Mouse (Mus musculus) forebrain, embryonic 14.5 days (tissue): Measurements from ENCODE around the gene 1700012B07Rik. TPM values are rescaled to one million over a fixed set of nuclear protein-coding genes. Genes with fewer than 3 reads are reported as not detected.

Experiments
- ATAC-seq: fragments of 200-750 bp; cut with Nextera tagmentation; 2 replicates; pipeline ENCODE4 v1.8.0; 2017; ENCODE audit warnings: mild to moderate bottlenecking, moderate library complexity
- DNase-seq: peaks from one replicate; pipeline ENCODE4 v3.0.0-alpha.2; 2015; ENCODE audit warnings: low spot score
- H3K27ac ChIP-seq: fragments of 300-500 bp; sonication (generic); 2 replicates; pipeline ENCODE4 v1.5.1; 2014; ENCODE audit warnings: low read depth, mild to moderate bottlenecking, control low read depth, low read length, moderate library complexity
- H3K27me3 ChIP-seq: fragments of 300-500 bp; sonication (generic); replicated peaks from 2 replicates; pipeline ENCODE4 v1.6.1; 2014; ENCODE audit warnings: low read length, control low read depth, mixed read lengths; ENCODE audit not compliant: control insufficient read depth, insufficient read depth
- H3K36me3 ChIP-seq: fragments of 300-500 bp; sonication (generic); 2 replicates; pipeline ENCODE4 v1.6.1; 2014; ENCODE audit warnings: low read length, control low read depth; ENCODE audit not compliant: control insufficient read depth, insufficient read depth
- H3K4me1 ChIP-seq: fragments of 300-500 bp; sonication (generic); 2 replicates; pipeline ENCODE4 v1.6.1; 2014; ENCODE audit warnings: antibody characterized with exemption, low read length, control low read depth; ENCODE audit not compliant: control insufficient read depth, insufficient read depth
- H3K4me2 ChIP-seq: fragments of 300-500 bp; sonication (generic); 2 replicates; pipeline ENCODE4 v1.6.1; 2014; ENCODE audit warnings: mild to moderate bottlenecking, control low read depth, low read length
- H3K4me3 ChIP-seq: fragments of 300-500 bp; sonication (generic); 2 replicates; pipeline ENCODE4 v1.5.1; 2014; ENCODE audit warnings: low read depth, low read length, control low read depth
- H3K9ac ChIP-seq: fragments of 300-500 bp; sonication (generic); 2 replicates; pipeline ENCODE4 v1.6.1; 2014; ENCODE audit warnings: mild to moderate bottlenecking, low read length, control low read depth, moderate library complexity
- H3K9me3 ChIP-seq: fragments of 300-500 bp; sonication (generic); replicated peaks from 2 replicates; pipeline ENCODE4 v1.6.1; 2016; ENCODE audit warnings: low read length, control low read depth, mixed read lengths; ENCODE audit not compliant: control insufficient read depth
- WGBS: fragments of 180-500 bp; shearing (Covaris S2); extraction: QIAGEN DNeasy Blood & Tissue Kit; methylation state at CpG from one replicate; pipeline ENCODE4 v1.1.7; 2014; 5-methylcytosine and 5-hydroxymethylcytosine counted together
- polyA plus RNA-seq: library from polyadenylated mRNA; unstranded; fragments of >200 nt; fragmentation: Nextera tagmentation; extraction: Ambion mirVana; gene quantifications from 2 replicates; pipeline ENCODE4 v1.2.1, GENCODE M21; 2014

1700012B07Rik gene
- polyA plus RNA-seq, 1 experiment from 2014 or later: not detected

DNA sequence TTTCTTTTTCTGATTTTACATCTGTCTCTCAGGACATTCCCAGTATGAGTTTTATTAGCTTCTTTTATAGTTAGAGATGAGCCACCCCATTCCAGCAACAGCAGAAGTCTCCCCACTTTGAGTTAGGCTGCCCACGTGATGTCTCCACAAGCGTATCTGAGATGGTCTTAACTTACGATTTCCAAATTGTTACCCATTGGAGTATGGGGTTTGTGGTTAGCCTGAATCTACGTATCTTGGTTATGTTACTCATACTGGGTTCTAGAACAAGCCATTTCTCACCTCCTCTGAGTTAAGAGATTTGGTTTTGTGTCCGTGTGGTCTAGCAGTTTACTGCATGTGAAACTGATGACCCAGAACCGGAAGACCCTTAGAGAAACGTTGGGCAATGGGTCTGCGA, 37.6 kb downstream of the 1700012B07Rik start:
- no peak overlapping the region for H3K4me3 ChIP-seq
- H3K36me3 ChIP-seq: no peaks in the 10 kb centered on the region
- no peak overlapping the region for H3K27ac ChIP-seq
- no peaks in the 10 kb centered on the region for H3K27me3 ChIP-seq
- H3K4me2 ChIP-seq: no peak overlapping the region
- no peaks in the 10 kb centered on the region for H3K4me1 ChIP-seq
- H3K9me3 ChIP-seq: no peaks in the 10 kb centered on the region
- ATAC-seq (no peak), DNase-seq (no peak)
- WGBS: 92% methylated on average over 8 of the region's 8 CpGs
- H3K9ac ChIP-seq: no peak overlapping the region

DNA sequence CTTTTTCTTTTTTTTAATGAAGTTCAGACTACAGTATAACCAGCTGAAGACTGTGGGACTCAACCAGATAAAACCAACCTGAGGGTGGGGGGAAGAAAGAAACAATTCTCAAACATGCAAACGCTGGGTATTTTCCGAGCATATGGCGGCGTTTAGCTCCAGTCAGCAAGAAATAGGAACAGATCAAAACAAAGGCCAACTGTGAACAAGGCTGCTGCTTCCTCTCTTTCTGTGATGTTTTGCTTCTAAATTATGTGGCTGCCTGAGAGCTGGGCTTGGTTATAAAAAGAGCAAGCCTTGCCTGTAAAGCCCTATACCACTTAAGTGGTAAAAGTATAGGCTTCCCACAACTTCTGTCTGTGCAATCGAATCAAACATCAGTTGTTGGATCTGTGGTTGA, 42.5 kb downstream of the 1700012B07Rik start:
- WGBS: 77% methylated on average over 5 of the region's 5 CpGs
- Histone ChIP-seq H3K9ac (no peak overlapping the region), H3K27ac (no peak overlapping the region), H3K4me2 (no peak overlapping the region), H3K9me3 (no peaks in the 10 kb centered on the region), H3K36me3 (no peaks in the 10 kb centered on the region), H3K4me3 (no peak overlapping the region), H3K27me3 (no peaks in the 10 kb centered on the region), H3K4me1 (no peaks in the 10 kb centered on the region; the same call in 1 of the 2 replicates)
- no peak for ATAC-seq
- peak; percentile 42 for DNase-seq

DNA sequence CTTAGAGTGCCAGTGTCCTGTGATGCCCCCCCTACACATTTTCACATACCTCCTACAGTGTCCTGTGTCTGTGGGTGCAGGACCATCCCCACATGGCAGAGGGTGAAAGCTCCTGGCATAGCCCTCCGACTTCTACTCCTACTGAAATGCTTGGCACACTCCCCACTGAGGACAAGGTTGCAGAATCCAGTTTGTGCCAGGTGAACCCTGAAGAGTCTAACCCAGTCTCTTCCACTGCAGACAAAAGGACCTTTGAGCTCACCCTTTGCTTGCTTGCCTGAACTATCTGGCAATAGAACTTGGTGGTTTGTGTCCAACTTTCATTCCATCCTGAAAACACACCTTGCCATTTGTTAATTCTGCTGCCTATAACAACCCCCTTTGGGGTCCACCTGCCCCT, 56.5 kb downstream of the 1700012B07Rik start:
- WGBS: 83% methylated on average over 1 of the region's 1 CpGs
- H3K27me3 ChIP-seq: no peaks in the 10 kb centered on the region
- H3K9ac ChIP-seq: no peak overlapping the region
- H3K27ac ChIP-seq: no peak overlapping the region
- no peaks in the 10 kb centered on the region for H3K9me3 ChIP-seq
- no peaks in the 10 kb centered on the region for H3K4me1 ChIP-seq
- ATAC-seq (no peak), DNase-seq (no peak)
- H3K36me3 ChIP-seq: no peaks in the 10 kb centered on the region
- H3K4me2 ChIP-seq: no peak overlapping the region
- no peak overlapping the region for H3K4me3 ChIP-seq

DNA sequence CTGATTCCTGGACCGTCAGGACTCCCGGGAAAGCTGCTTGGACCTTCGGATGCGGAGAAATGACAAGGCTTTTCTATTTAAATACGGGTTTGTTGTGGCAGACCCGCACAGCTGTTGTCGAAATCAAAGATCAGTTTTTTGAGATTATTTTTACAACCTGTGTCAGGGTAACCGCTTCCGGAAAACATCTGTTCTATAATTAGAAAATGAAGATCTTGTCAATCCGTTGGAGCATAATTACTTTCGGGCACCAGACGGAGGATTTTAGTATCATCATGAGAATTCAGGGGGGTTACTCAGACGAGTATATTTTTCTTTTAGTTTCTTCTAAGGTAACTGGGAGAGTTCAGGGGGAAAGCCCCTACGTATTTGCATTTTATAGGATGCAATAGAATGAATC, 57.7 kb downstream of the 1700012B07Rik start:
- H3K4me2 ChIP-seq: no peak overlapping the region

DNA sequence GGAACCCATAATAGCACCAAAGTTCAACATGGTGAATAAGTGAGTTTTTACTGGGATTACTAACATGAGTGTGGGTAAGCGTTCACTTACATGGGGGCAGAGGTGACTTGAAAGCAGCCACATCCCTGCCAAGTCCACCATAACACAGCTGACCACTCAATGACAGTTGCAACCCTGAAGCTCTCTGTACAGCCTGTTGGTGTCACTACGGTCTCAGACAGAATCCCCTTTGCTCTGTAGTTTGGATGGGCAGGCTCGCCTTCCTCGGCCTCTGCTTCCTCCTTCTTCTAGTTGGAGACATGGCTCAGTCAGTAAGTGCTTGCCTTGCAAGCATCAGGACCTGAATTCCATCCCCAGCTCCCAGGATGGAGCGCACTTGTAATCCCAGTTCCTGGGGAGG, 58.8 kb downstream of the 1700012B07Rik start:
- Histone ChIP-seq H3K27me3 (no peaks in the 10 kb centered on the region), H3K4me1 (no peaks in the 10 kb centered on the region), H3K9me3 (no peaks in the 10 kb centered on the region), H3K27ac (no peak overlapping the region), H3K36me3 (no peaks in the 10 kb centered on the region), H3K9ac (no peak overlapping the region), H3K4me2 (no peak overlapping the region), H3K4me3 (no peak overlapping the region)
- no peak for DNase-seq
- WGBS: 88% methylated on average over 5 of the region's 5 CpGs
- no peak for ATAC-seq

More for the DNA sequence above, 57.7 kb downstream of the 1700012B07Rik start:
- Histone ChIP-seq H3K9me3 (no peaks in the 10 kb centered on the region), H3K4me3 (no peak overlapping the region), H3K36me3 (no peaks in the 10 kb centered on the region), H3K27ac (no peak overlapping the region), H3K4me1 (no peaks in the 10 kb centered on the region), H3K27me3 (no peaks in the 10 kb centered on the region), H3K9ac (no peak overlapping the region)
- ATAC-seq: no peak
- 87% methylated on average over 14 of the region's 14 CpGs for WGBS
- no peak for DNase-seq

DNA sequence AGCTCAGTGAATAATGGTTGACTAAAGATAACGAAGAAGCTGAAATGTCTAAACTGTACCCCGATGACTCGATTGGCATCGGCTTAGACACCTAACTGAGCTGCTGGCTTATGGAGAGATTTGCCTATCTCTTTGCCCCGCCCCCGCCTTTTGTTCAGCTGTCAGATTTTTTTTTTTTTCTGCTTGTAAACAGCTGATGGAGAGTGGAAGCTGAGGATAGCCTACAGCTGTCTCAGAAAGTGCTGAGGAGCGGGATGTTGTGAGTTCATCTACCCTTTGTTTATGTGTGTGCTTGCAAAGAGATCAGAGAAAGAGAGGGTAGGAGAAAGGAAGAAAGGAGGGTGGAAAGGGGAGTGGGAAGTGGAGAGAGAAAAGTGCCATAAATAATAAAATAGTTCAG, 67.8 kb downstream of the 1700012B07Rik start:
- Histone ChIP-seq H3K36me3 (no peaks in the 10 kb centered on the region), H3K4me2 (no peak overlapping the region), H3K4me1 (no peaks in the 10 kb centered on the region), H3K27ac (no peak overlapping the region), H3K27me3 (no peaks in the 10 kb centered on the region), H3K9ac (no peak overlapping the region), H3K9me3 (no peaks in the 10 kb centered on the region), H3K4me3 (no peak overlapping the region)
- no peak for ATAC-seq
- no peak for DNase-seq
- 84% methylated on average over 7 of the region's 7 CpGs for WGBS

DNA sequence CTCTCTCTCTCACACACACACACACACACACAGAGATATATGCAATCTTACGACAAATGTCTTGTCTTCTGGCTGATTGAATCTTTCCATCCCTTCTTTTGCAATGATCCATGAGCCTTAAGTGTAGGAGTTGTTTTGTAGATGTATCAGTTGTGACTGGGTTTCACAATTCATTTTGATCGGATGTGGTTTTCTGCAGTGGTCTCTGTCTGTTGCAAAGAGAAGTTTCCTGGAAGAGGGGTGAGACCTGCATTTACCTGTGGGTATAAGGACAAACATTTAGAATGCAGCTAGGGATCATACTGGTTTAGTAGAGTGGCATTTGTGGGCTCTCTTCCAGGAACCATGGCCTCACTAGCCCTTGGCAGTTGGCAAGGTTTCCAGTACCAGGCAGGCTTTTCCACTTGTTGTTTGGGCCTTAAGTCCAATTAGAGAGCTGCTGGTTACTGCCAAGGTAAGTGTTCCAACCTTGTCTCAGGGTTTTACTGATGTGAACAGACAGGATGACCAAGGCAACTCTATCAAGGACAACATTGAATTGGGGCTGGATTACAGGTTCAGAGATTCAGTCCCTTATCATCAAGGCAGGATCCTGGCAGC, 69.1 kb downstream of the 1700012B07Rik start:
- Histone ChIP-seq H3K4me3 (no peak overlapping the region), H3K27me3 (no peaks in the 10 kb centered on the region), H3K4me2 (no peak overlapping the region), H3K27ac (no peak overlapping the region), H3K4me1 (no peaks in the 10 kb centered on the region), H3K36me3 (no peaks in the 10 kb centered on the region), H3K9ac (no peak overlapping the region), H3K9me3 (no peaks in the 10 kb centered on the region)
- WGBS: 96% methylated on average over 2 of the region's 2 CpGs
- ATAC-seq: no peak
- no peak for DNase-seq

DNA sequence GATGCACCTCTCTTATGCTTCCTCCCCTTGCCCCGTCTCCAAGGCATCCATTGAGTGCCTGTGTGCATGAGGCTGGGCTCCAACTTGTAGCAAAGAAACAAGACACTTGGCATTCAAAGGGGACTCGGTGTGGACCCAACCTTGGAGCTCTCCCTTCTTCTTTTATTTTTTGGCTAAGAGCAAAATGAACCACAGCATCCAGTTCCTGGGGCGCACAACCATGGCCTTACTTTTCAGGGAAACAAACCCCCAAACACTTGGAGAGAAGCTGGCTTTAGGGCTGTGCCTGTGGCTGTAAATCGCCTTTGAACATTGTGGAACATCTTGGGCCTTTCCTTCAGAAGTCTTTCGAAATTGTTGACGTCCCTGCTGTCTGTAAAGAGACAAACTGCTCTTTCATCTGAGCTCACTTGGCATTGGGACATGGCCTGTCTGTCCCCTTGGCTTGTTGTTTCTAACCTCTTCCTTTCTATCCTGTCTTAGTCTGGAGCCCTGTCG, 73.7 kb downstream of the 1700012B07Rik start:
- H3K9ac ChIP-seq: no peak overlapping the region
- no peak overlapping the region for H3K27ac ChIP-seq
- H3K9me3 ChIP-seq: no peaks in the 10 kb centered on the region
- H3K4me2 ChIP-seq: no peak overlapping the region
- ATAC-seq (no peak), DNase-seq (no peak)
- no peak overlapping the region for H3K4me3 ChIP-seq
- H3K36me3 ChIP-seq: no peaks in the 10 kb centered on the region
- no peaks in the 10 kb centered on the region for H3K4me1 ChIP-seq
- 80% methylated on average over 7 of the region's 7 CpGs for WGBS
- H3K27me3 ChIP-seq: no peaks in the 10 kb centered on the region

DNA sequence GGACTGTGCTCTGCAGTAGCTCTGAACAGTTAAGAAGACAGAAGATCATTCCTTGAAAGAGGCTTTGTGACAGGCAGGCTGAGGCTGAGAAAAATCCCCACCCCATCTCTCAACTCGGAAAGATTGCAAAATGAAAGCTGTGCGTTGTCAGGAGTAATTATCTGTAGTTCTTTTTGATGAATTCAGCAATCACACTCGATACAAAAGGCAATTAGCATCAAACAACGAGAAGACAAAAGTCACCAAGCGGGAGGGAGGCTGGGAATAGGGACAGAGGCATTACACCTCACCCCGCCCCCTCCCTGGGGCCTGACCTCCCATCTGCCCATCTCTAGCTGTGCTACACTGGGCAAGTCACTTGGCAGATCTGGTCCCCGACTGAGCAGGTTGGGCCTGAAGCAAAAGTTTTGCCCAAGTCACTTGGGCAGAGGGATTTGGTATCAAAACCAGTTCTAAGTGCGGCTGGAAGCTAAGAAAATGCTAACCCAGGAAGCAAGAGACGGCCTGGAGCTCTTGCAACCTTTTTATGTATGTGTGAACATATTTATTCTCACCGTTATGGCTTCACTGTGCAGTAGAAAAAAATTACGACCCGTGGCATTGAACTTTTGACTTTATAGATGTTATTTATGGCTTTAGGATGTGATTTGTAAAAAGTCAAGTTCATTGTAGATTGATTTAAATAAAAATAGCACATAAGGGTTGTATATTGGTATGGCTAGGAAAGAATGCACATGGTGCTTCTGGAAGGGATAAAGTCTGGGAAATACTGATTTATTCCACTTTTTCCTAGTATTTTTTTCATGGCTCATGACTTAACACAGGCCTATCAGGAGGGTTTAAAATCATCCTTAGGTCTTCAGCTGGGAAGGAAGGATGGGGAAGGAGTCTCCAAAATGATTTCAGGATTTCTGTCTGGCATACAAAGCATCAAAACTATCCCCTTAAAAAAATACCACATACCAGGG, 75.9 kb downstream of the 1700012B07Rik start:
- no peaks in the 10 kb centered on the region for H3K27me3 ChIP-seq
- no peak overlapping the region for H3K4me2 ChIP-seq
- no peaks in the 10 kb centered on the region for H3K4me1 ChIP-seq
- H3K4me3 ChIP-seq: no peak overlapping the region
- no peak overlapping the region for H3K27ac ChIP-seq
- H3K9ac ChIP-seq: no peak overlapping the region
- no peak for ATAC-seq
- H3K9me3 ChIP-seq: no peaks in the 10 kb centered on the region
- DNase-seq: peak; percentile 28
- H3K36me3 ChIP-seq: no peaks in the 10 kb centered on the region
- 38% methylated on average over 12 of the region's 12 CpGs for WGBS
